Mouse (Mus musculus) hindbrain, embryonic 13.5 days (tissue): ENCODE data around the gene Oasl1. TPM values are rescaled to one million over a fixed set of nuclear protein-coding genes. Genes with fewer than 3 reads are reported as not detected.

Experiments
- ATAC-seq: fragments of 200-750 bp; cut with Nextera tagmentation; 2 replicates; pipeline ENCODE4 v1.8.0; 2017; ENCODE audit warnings: moderate TSS enrichment; ENCODE audit not compliant: low FRiP score
- H3K27ac ChIP-seq: fragments of 300-500 bp; sonication (generic); 2 replicates; pipeline ENCODE4 v1.5.1; 2015; ENCODE audit warnings: inconsistent platforms, mild to moderate bottlenecking, moderate library complexity
- H3K27me3 ChIP-seq: fragments of 300-500 bp; sonication (generic); 2 replicates; pipeline ENCODE4 v1.6.1; 2015; ENCODE audit warnings: mild to moderate bottlenecking, inconsistent platforms
- H3K36me3 ChIP-seq: fragments of 300-500 bp; sonication (generic); 2 replicates; pipeline ENCODE4 v1.6.1; 2015; ENCODE audit warnings: mild to moderate bottlenecking, inconsistent platforms
- H3K4me1 ChIP-seq: fragments of 300-500 bp; sonication (generic); replicated peaks from 2 replicates; pipeline ENCODE4 v1.6.1; 2015; ENCODE audit warnings: inconsistent platforms
- H3K4me2 ChIP-seq: fragments of 300-500 bp; sonication (generic); 2 replicates; pipeline ENCODE4 v1.6.1; 2015; ENCODE audit warnings: inconsistent platforms, mild to moderate bottlenecking, moderate library complexity
- H3K4me3 ChIP-seq: fragments of 300-500 bp; sonication (generic); 2 replicates; pipeline ENCODE4 v1.5.1; 2015; ENCODE audit warnings: mild to moderate bottlenecking, inconsistent platforms
- H3K9ac ChIP-seq: fragments of 300-500 bp; sonication (generic); 2 replicates; pipeline ENCODE4 v1.6.1; 2015; ENCODE audit warnings: mild to moderate bottlenecking, inconsistent platforms
- H3K9me3 ChIP-seq: fragments of 300-500 bp; sonication (generic); 2 replicates; pipeline ENCODE4 v1.6.1; 2016; ENCODE audit warnings: inconsistent platforms
- WGBS: fragments of 180-500 bp; shearing (Covaris S2); methylation state at CpG from one replicate; pipeline ENCODE4 v1.1.7; 2015; 5-methylcytosine and 5-hydroxymethylcytosine counted together
- polyA plus RNA-seq: library from polyadenylated mRNA; unstranded; fragments of >200 nt; fragmentation: Nextera tagmentation; extraction: Ambion mirVana; gene quantifications from 2 replicates; pipeline ENCODE4 v1.2.1, GENCODE M21; 2015

Oasl1 gene
- polyA plus RNA-seq, 1 experiment from 2014 or later = 0.21 TPM

DNA sequence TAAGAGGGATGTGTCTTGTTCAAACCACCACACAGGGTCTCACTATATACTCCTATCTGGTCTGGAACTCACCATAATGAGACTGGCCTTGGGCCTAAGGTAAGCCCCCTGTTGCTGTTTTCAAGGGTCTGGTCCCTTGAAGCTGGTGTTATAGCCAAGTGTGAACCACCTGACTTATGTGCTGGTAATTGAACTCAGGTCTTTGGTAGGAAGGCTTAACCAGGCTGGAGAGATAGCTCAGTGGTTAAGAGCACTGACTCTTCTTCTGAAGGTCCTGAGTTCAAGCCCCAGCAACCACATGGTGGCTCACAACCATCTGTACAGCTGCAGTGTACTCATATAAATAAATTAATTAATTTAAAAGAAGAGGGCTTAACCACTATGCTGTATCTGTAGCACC, 53.9 kb downstream of the Oasl1 start:
- Histone ChIP-seq H3K9ac (no peak overlapping the region), H3K4me3 (no peak overlapping the region), H3K4me2 (no peak overlapping the region), H3K27me3 (no peaks in the 10 kb centered on the region), H3K4me1 (peaks cover 9% of the 10 kb centered on the region), H3K27ac (no peak overlapping the region), H3K36me3 (no peaks in the 10 kb centered on the region), H3K9me3 (no peaks in the 10 kb centered on the region)
- ATAC-seq = no peak

DNA sequence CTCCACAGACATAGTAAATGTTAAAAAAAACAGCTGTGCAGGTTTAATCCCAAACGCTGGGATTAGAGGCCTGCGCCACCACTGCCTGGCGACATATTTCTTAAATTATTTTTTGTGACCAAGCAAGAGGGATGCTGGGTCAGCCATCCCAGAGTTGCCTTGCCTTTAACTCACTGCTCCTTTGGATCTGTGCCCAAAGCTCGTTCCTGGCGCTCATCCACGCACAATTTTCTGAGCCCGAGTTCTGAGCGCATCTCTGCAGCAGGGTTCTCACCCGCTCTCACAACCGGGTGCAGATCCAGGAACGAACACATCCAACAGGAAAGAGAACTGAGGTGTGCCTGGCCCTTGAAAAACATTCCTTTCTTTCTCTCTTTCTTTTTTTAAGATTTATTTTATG, 55.4 kb downstream of the Oasl1 start:
- Histone ChIP-seq H3K27ac (no peak overlapping the region), H3K9me3 (no peaks in the 10 kb centered on the region), H3K36me3 (no peaks in the 10 kb centered on the region), H3K4me3 (no peak overlapping the region), H3K4me1 (peaks cover 9% of the 10 kb centered on the region), H3K9ac (no peak overlapping the region), H3K4me2 (no peak overlapping the region), H3K27me3 (no peaks in the 10 kb centered on the region)
- ATAC-seq = no peak
- 71% methylated on average over 11 of the region's 11 CpGs for WGBS

DNA sequence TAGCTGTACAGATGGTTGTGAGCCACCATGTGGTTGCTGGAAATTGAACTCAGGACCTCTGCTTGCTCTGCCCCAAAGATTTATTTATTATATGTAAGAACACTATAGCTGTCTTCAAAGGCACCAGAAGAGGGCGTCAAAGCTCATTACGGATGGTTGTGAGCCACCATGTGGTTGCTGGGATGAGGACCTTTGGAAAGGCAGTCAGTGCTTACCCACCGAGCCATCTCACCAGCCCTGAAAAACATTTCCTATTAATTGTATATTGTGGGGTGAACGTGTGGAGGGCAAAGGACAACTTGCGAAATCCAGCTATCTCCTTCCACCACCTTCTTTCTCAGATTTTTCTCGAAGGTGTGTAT, 55.8 kb downstream of the Oasl1 start:
- H3K4me2 ChIP-seq = peak overlapping the region; percentile 62
- ATAC-seq = no peak
- WGBS = 3% methylated on average over 6 of the region's 6 CpGs
- H3K27ac ChIP-seq = no peak overlapping the region
- H3K4me3 ChIP-seq = no peak overlapping the region
- H3K36me3 ChIP-seq = no peaks in the 10 kb centered on the region
- no peaks in the 10 kb centered on the region for H3K9me3 ChIP-seq
- H3K9ac ChIP-seq = no peak overlapping the region
- no peaks in the 10 kb centered on the region for H3K27me3 ChIP-seq
- H3K4me1 ChIP-seq = peaks cover 9% of the 10 kb centered on the region

DNA sequence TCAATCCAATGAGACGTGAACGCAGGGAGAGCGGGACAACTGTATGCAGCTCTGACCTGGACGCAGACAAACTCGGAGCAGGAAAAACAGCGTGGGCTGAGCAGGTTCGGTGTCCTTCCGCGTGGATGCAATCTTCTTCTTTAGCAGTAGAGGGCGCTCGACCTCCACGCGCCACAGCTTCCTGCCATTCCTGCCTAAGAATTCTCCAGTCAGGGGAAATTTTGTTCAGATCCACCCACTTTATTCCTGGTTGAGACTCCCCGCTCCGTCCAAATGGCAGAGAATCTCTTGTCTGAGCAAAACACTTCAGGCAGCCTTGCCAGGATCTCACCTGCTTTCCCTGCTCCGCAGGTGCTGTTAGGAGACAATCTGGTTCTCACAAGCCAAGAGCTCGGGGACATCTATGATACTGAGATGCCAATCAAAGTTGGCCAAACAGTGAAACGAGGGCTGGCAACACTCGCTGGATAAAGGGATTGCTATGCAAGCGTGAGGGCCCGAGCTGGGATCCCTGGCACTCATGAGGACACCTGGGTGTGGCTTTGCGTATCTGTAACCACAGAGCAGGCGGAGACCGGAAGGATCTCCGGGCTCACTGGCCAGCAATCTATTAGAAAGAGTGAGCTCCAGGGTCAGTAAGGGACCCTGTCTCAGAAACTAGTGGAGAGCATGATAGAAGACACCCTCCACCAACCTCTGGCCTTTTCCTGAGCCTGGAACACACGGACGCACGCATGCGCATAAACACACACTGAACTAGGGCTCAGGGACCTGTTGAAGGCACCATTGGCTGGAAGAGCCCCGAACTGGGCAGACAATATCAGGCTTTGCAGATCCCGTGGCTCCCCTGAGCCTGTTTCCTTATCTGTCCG, 56.4 kb downstream of the Oasl1 start:
- no peaks in the 10 kb centered on the region for H3K9me3 ChIP-seq
- peak overlapping the region; percentile 36 for H3K4me3 ChIP-seq
- no peaks in the 10 kb centered on the region for H3K27me3 ChIP-seq
- no peak overlapping the region for H3K27ac ChIP-seq
- peaks cover 9% of the 10 kb centered on the region for H3K4me1 ChIP-seq
- no peaks in the 10 kb centered on the region for H3K36me3 ChIP-seq
- peak overlapping the region; percentile 49; the same call in 1 of the 2 replicates for H3K9ac ChIP-seq
- ATAC-seq = peak; percentile 32; the same call in 1 of the 2 replicates
- WGBS = 13% methylated on average over 32 of the region's 32 CpGs
- H3K4me2 ChIP-seq = peak overlapping the region; percentile 62

DNA sequence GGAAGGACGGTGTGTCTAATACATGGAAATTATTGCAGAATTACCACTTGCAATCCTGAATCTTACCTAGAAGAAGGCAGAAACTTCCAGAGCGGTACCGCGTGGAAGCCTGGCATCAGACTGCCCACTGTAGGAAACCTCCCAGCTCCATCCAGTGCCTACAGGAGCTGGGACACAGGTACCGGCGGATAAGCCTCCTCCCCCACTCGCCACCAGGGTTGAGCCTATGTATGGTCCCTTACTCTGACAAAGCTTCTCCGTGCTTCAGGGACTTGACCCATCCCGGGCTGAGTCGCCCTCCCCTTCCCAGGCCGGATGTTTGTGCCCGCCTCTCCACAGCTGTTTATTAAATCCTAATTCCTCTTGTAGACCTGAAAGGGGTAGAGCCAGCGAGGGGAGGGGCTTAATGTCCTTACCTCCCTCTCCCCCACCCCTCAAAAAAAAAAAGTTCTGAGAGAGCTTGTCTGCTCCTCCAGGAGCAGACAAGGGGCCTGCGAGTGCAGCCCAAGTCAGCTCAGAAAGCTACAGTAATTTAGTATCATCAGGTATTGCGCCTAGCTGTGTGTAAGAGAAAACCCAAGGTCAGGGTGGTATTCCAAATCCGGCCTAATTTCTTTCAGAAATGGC, 57.2 kb downstream of the Oasl1 start:
- Histone ChIP-seq H3K4me1 (peaks cover 9% of the 10 kb centered on the region), H3K27ac (no peak overlapping the region), H3K36me3 (no peaks in the 10 kb centered on the region), H3K27me3 (no peaks in the 10 kb centered on the region), H3K4me2 (peak overlapping the region; percentile 62), H3K9ac (peak overlapping the region; percentile 49; the same call in 1 of the 2 replicates), H3K9me3 (no peaks in the 10 kb centered on the region), H3K4me3 (peak overlapping the region; percentile 36)
- ATAC-seq = no peak
- WGBS = 33% methylated on average over 16 of the region's 16 CpGs

DNA sequence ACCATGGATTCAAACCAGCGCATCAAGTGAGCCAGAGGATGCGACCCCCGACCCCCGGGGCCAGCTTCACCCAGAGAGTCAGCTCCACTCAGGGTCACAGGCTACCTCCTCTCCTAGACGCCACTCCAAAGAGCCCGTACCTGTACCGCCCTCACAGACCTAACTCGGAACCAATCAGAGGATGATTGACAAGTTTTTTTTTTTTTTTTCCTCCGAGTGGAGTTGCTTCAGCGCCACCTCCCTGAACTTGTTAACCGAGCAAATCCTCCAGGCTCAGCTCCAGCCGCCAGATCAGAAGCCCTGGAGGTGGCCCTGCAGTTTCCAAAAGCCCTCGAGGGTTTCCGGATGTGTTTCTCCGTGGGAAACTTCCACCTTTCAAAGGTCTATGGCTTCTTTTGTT, 59.0 kb downstream of the Oasl1 start:
- no peaks in the 10 kb centered on the region for H3K9me3 ChIP-seq
- no peak for ATAC-seq
- H3K36me3 ChIP-seq = no peaks in the 10 kb centered on the region
- H3K27me3 ChIP-seq = no peaks in the 10 kb centered on the region
- 55% methylated on average over 15 of the region's 15 CpGs for WGBS
- H3K4me1 ChIP-seq = peaks cover 9% of the 10 kb centered on the region
- no peak overlapping the region for H3K4me3 ChIP-seq
- H3K4me2 ChIP-seq = no peak overlapping the region
- no peak overlapping the region for H3K9ac ChIP-seq
- H3K27ac ChIP-seq = no peak overlapping the region

DNA sequence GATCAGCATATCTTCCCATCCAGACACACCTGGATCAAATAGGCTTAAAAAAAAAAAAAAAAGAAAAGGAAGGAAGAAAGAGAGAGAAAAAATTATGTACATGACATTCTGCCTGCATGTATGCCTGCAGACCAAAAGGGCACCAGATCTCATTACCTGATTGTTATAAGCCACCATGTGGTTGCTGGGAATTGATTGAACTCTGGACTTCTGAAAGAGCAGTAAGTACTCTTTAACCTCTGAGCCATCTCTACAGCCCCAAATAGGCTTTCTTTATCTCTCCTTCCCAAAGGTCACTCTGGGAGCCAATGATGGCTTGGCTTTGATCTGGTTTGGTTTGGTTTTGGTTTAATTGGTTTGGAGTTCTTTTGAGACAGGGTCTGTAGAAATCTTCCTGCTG, 62.0 kb downstream of the Oasl1 start:
- H3K27ac ChIP-seq = no peak overlapping the region
- no peaks in the 10 kb centered on the region for H3K27me3 ChIP-seq
- ATAC-seq = no peak
- H3K9me3 ChIP-seq = 0 out of 2 replicates have a peak, but pooled peaks cover 4% of the 10 kb centered on the region
- no peaks in the 10 kb centered on the region for H3K4me1 ChIP-seq
- H3K4me2 ChIP-seq = no peak overlapping the region
- H3K9ac ChIP-seq = no peak overlapping the region
- H3K4me3 ChIP-seq = no peak overlapping the region
- H3K36me3 ChIP-seq = no peaks in the 10 kb centered on the region

Other genes starting within 250 kb of the Oasl1 start
- gene Gltp, start 232.3 kb upstream of the Oasl1 start, polyA plus RNA-seq = 41.5 and 42.9 TPM in 2 replicates
- 18.3 and 21.1 TPM in 2 replicates for gene Tchp, start 215.5 kb upstream of the Oasl1 start, polyA plus RNA-seq
- gene Ankrd13a, start 148.6 kb upstream of the Oasl1 start, polyA plus RNA-seq = 37.5 and 39.6 TPM in 2 replicates
- 45.4 and 49.7 TPM in 2 replicates for gene Git2, start 147.7 kb upstream of the Oasl1 start, polyA plus RNA-seq
- 261 and 279 TPM in 2 replicates for gene 1500011B03Rik, start 99.8 kb upstream of the Oasl1 start, polyA plus RNA-seq
- gene 4930519G04Rik, start 69.6 kb upstream of the Oasl1 start, polyA plus RNA-seq = not detected in 2 replicates
- 1.9 and 2.2 TPM in 2 replicates for gene Gm9936, start 64.6 kb upstream of the Oasl1 start, polyA plus RNA-seq
- 3.5 and 3.6 TPM in 2 replicates for gene Oasl2, start 26.3 kb upstream of the Oasl1 start, polyA plus RNA-seq
- 107 and 110 TPM in 2 replicates for gene 2210016L21Rik, start 18.9 kb downstream of the Oasl1 start, polyA plus RNA-seq
- 0.10 TPM in 1 of 2 replicates, not detected in the other for gene Hnf1a, start 47.9 kb downstream of the Oasl1 start, polyA plus RNA-seq
- gene Sppl3, start 87.9 kb downstream of the Oasl1 start, polyA plus RNA-seq = 15.8 and 16.5 TPM in 2 replicates
- gene Gm10401, start 175.1 kb downstream of the Oasl1 start, polyA plus RNA-seq = 42.7 and 44.4 TPM in 2 replicates
- gene Acads, start 196.1 kb downstream of the Oasl1 start, polyA plus RNA-seq = 24.4 and 25.2 TPM in 2 replicates
- 36.7 and 38.0 TPM in 2 replicates for gene Unc119b, start 211.7 kb downstream of the Oasl1 start, polyA plus RNA-seq
- gene Mlec, start 234.9 kb downstream of the Oasl1 start, polyA plus RNA-seq = 22.3 and 27.2 TPM in 2 replicates